Mouse (Mus musculus): ENCODE data around the gene Rbm19. TPM values are rescaled to one million over a fixed set of nuclear protein-coding genes. Genes with fewer than 3 reads are reported as not detected.

The Rbm19 gene
- total RNA-seq, 2 experiments from 2014 or later, result 18.7 to 19.2 TPM

DNA sequence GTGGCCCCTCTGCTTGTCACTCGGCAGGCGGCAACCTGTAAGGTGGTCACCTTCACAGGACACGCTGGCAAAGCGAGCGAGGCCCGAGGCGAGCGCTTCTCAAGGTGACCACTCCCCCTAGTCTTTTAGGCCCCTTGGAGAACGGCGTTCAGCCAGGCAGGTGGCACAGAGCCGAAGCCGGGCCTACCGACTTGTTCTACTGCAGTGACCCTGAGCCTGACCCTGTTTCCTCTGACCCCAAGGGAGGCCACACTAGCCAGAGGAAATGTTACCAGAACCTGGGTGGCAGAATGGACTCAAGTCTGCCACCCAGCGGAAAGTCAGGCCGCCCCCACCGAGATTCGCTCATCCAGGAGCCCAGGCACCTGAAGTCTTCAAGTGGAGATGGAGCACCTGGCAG is 94.9 kb downstream of the Rbm19 start:
- no peak for DNase-seq

DNA sequence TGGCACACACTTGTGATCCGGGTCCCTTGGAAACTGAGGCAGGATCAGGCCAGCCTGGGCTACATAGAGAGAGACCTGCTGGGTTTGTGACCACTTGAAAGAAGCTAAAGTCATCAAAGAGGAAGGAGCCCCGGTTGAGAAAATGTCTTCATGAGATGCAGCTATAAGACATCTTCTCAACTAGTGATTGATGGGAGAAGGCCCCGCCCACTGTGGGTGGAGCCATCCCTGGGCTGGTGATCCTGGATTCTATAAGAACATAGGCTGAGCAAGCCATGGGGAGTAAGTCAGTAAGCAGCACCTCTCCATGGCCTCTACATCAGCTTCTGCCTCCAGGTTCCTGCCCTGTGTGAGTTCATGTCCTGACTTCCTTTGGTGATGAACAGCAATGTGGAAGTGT is 98.2 kb downstream of the Rbm19 start:
- DNase-seq, result no peak

DNA sequence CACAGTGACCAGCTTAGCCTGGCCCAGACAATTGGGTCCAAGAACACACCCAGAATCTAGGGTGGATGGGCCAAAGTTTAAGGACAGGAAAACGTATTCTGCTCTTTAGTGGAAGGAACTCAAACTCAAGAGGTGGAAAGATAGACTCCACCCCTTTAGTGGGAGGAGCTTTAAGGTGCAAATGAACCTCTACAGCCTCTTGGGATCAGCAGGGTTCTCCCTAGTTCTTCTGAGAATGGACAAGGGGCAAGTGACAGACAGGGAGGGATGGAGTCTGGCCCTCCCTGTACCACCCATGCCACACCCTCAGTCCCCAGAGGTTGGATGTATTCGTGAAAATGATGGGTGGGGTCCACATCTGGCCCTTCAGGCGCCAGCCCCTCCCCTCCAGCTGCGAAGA is 105.0 kb downstream of the Rbm19 start:
- no peak for DNase-seq

DNA sequence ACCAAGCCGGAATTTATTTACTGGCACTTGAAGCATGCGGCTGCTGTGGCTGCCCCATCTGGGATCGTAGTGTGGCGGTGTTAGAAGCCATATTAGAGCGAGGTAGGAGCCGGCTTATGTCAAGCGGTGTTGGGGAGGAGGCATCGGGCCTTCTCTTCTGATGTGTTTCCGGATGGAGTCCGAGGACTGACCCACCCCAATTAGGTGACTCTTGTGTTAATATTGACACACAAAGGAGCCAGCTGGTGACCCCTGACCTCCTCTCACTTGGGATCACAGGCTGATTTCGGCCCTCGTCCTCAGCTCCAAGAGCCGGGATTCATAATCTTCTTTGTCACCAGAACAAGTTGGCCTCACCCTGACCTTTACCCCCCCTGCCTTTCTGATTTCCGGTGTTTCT is 109.1 kb downstream of the Rbm19 start:
- DNase-seq, result no peak

DNA sequence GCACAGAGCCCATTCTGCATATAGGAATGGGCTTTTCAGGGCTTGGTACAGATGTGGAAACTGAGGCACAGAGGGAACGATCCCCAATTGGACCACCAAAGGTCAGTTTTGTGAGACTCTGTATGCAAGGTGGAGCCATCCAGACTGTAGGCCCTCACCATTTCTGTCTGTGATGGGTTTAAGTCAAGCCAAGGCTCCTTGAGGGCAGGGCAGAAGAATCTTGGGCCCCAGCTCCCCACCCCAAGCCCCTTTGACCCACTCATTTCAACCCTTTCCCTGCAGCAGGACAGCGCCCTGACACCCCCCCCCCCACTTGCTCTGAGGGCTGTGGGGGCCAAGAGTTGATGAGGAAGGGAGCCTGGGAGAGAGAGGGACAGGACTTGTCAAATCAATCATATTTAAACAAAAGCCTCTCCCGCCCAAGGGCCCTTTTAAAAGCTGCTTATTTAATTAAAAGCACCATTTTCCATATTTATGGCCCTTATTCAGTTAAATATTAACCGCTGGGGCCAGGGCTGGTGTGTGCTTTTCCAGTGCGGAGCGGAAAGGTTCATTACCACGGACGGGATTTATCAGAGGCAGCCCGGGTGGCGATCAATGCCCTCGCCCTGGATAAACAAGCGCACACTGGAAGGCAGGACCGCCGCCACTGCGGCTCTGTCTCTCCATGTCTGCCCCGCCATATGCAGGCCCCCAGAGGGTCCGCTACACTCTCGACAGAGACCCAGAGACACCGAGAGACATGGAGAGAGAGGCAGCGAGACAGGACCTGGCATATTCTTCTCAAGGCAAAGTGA is 112.5 kb downstream of the Rbm19 start:
- no peak for DNase-seq

DNA sequence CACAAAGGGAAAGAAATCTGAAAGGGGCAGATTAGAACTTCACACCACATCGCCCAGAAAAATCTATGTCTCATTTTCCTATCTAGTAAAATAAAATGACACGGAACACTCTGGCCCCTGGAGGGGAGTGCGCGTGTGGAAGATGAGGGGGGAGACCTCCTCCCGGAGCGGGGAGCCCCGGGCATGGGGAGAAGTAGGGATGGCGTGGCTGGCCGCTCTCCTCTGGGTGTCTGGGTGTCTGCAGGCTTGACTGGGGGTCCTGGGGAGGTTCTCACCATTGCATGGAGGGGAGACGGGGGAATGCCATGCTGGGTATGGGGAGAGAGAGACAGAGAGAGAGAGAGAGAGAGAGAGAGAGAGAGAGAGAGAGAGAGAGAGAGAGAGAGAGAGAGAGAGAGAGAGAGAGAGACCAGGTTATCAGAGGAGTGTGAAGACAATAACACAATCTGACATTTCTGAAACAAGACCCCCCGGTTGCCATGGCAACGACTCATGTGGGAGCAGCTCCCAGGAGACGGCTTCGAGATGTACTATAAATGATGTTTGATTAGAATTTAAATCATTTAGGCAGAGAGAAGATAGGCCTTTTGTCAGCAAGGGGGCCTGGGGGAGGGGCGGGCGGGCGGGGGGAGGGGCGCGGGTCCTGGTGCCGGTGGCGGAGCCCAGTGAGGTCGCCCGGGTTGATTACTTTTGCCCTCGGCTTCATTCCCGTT is 115.3 kb downstream of the Rbm19 start:
- no peak for DNase-seq

DNA sequence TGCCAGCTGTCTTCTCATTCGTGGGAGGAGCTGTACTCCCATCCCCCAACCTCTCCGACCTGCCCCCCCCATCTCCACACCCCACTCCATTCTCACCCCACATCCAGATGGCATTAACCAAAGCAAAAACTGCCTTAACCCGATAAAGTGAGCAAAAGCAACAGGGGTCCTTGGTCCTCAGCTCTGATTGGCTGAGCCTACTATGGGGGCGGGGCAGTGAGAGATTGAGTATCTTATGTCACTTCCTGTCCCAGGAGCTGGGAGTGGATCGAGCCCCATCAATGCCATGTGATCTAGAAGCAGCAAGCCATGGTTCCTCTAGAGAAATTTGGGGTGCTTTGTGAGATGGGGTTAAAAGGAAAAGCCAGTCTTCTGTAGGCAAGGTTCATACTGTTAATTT is 118.9 kb downstream of the Rbm19 start:
- no peak for DNase-seq

DNA sequence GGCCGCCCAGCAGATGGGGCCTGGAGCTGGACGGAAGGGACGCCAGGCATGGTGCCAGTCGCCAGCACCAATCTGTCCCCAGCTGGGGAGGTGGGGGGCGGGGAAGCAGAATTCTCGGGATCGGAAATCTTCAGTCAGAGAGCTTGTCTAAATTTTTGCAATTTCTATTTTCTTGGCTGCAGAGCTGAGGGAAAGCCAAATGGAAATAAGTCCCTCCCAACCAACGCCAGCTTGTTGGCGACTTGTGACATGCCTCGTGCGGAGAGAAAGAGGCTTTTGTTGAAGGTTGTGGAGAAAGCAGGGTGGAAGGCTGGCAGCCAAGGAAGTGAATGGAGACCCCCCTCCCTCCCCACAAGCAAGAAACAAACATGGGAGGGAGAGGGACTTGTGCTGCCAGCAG is 119.3 kb downstream of the Rbm19 start:
- DNase-seq, result peak; percentile 30 to 43

DNA sequence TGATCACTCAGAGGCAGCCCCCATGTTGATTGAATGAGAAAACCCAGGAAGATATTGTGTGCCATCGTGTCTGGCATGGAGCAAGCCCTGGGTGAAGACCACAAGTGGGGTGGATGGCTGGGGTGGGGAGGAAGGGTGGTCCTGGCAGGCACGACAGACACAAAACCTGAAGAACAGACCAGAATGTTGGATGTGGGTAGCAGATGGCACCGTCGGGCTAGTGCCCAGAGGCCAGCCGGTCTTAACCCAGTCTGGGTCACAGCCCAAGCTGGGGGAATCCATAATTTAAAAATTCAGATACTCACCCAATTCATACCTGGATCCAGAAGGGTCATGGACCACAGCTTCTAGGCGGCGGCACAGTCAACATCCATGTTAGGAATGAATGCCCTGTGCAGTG is 123.8 kb downstream of the Rbm19 start:
- DNase-seq, result no peak

DNA sequence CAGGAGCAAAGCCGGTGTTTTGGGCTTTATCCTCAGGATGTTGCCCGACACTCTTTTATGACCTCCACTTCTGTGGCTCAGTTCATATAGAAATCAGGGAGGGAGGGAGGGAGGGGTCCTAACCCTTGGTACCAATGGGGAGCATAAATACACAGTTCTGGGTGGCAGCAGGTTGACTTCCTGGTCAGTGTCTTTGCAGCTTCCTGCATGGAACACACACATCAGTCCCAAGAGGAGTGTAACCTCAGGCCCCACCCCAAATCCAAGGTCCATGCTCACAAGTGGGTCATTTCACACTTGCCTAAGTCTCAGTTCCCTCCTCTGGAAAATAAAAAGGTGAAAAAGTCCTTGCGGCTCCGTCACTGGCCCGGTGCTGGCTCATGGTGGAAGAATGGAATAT is 129.1 kb downstream of the Rbm19 start:
- DNase-seq, result no peak

Data from layer of hippocampus, postnatal 36 days (tissue).